Mouse (Mus musculus) limb, embryonic 13.5 days (tissue): ENCODE measurements around the gene Sult1a1. TPM values are rescaled to one million over a fixed set of nuclear protein-coding genes. Genes with fewer than 3 reads are reported as not detected.

Source experiments
- ATAC-seq: fragments of 200-750 bp; cut with Nextera tagmentation; 2 replicates; pipeline ENCODE4 v1.8.0; 2017; ENCODE audit warnings: low read depth, moderate number of reproducible peaks, moderate TSS enrichment; ENCODE audit not compliant: low FRiP score
- H3K27ac ChIP-seq: fragments of 300-500 bp; sonication (generic); 2 replicates; pipeline ENCODE4 v1.5.1; 2015; ENCODE audit warnings: inconsistent platforms, mild to moderate bottlenecking, moderate library complexity
- H3K27me3 ChIP-seq: fragments of 300-500 bp; sonication (generic); 2 replicates; pipeline ENCODE4 v1.6.1; 2015; ENCODE audit warnings: mild to moderate bottlenecking, inconsistent platforms
- H3K36me3 ChIP-seq: fragments of 300-500 bp; sonication (generic); 2 replicates; pipeline ENCODE4 v1.6.1; 2015; ENCODE audit warnings: inconsistent platforms, mild to moderate bottlenecking, moderate library complexity
- H3K4me1 ChIP-seq: fragments of 300-500 bp; sonication (generic); 2 replicates; pipeline ENCODE4 v1.6.1; 2015; ENCODE audit warnings: inconsistent platforms
- H3K4me2 ChIP-seq: fragments of 300-500 bp; sonication (generic); replicated peaks from 2 replicates; pipeline ENCODE4 v1.6.1; 2015; ENCODE audit warnings: inconsistent platforms, mild to moderate bottlenecking, moderate library complexity
- H3K4me3 ChIP-seq: fragments of 300-500 bp; sonication (generic); 2 replicates; pipeline ENCODE4 v1.5.1; 2015; ENCODE audit warnings: moderate library complexity, mild to moderate bottlenecking, inconsistent platforms
- H3K9ac ChIP-seq: fragments of 300-500 bp; sonication (generic); 2 replicates; pipeline ENCODE4 v1.6.1; 2015; ENCODE audit warnings: mild to moderate bottlenecking, inconsistent platforms
- H3K9me3 ChIP-seq: fragments of 300-500 bp; sonication (generic); 2 replicates; pipeline ENCODE4 v1.6.1; 2016; ENCODE audit warnings: inconsistent platforms
- WGBS: fragments of 180-500 bp; shearing (Covaris S2); methylation state at CpG from one replicate; pipeline ENCODE4 v1.1.7; 2015; 5-methylcytosine and 5-hydroxymethylcytosine counted together
- polyA plus RNA-seq: library from polyadenylated mRNA; unstranded; fragments of >200 nt; fragmentation: Nextera tagmentation; extraction: Ambion mirVana; gene quantifications from 2 replicates; pipeline ENCODE4 v1.2.1, GENCODE M21; 2015

The Sult1a1 gene
- polyA plus RNA-seq, 1 experiment from 2014 or later, result 4.6 TPM

DNA sequence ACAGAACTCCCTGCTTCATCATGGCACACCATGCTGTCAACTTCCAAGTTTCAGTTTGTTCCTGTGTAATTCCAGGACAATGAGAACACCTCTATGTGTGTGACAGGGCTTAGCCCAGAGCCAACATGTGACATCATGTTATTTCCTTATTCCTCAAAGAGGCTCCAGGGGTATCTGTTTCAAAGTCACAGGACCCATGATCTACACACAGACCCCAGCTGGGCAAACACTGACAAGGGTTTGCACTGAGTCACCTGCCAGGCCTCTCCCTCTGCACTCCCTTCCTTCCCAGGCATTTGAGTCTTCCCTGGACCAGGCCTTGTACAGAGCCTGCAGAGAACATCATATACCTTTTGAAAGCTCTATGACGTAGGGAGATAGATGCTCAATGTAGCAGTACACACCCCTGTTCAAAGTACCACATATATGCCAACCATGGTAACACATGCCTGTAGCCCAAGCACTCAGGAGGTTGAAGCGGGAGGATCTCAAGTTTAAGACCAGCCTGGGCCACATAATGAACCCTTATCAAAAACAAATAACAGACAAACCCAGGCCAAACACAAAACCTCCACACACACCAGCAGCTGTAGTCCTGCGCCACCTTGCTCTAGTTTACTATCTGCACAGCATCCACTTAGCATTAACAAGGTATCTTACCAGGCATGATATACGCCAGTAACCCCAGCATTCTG lies 45.3 kb downstream of the Sult1a1 start, which contains the start of gene Nupr1:
Nupr1 (minus strand) TSS at position 38 of the 695 bp plus-strand sequence.
- Histone ChIP-seq H3K4me2 (no peak within 1 kb of the TSS), H3K4me1 (peaks cover 17% of the 10 kb centered on the region), H3K36me3 (no peaks in the 10 kb centered on the region), H3K4me3 (no peak within 1 kb of the TSS), H3K9ac (no peak within 1 kb of the TSS), H3K27ac (no peak within 1 kb of the TSS), H3K27me3 (no peaks in the 10 kb centered on the region), H3K9me3 (no peaks in the 10 kb centered on the region)
- WGBS, result 95% methylated on average over 4 of the region's 4 CpGs
- ATAC-seq, result no peak

DNA sequence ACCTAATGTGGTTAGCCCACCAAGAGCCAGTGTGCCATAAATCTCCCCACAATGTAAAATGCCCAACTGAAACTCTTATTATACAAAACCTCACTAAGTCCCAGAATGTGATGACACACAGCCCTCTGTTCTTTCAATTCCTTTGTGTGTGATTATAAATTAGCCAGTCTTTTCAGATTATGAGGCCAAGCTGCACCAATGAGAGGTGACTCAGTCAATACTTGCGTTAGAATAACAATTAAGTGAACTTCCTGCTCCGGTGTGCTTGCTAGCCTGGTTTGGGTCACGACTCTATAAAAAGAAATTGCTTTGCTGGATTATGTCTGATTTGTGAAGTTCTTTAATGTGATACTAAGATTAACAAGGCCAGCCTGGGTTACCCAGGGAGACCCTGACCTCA lies 46.3 kb downstream of the Sult1a1 start:
- H3K36me3 ChIP-seq, result no peaks in the 10 kb centered on the region
- H3K4me1 ChIP-seq, result peaks cover 26% of the 10 kb centered on the region
- no peak for ATAC-seq
- H3K4me2 ChIP-seq, result no peak overlapping the region
- 29% methylated on average over 3 of the region's 3 CpGs for WGBS
- no peak overlapping the region for H3K4me3 ChIP-seq
- no peaks in the 10 kb centered on the region for H3K27me3 ChIP-seq
- no peaks in the 10 kb centered on the region for H3K9me3 ChIP-seq
- H3K27ac ChIP-seq, result no peak overlapping the region
- no peak overlapping the region for H3K9ac ChIP-seq

- no peak overlapping the region for H3K4me3 ChIP-seq
- ATAC-seq, result no peak
- H3K9ac ChIP-seq, result peak overlapping the region; percentile 4; the same call in 1 of the 2 replicates
- H3K27ac ChIP-seq, result no peak overlapping the region
- 40% methylated on average over 6 of the region's 6 CpGs for WGBS
- H3K27me3 ChIP-seq, result no peaks in the 10 kb centered on the region
- H3K9me3 ChIP-seq, result no peaks in the 10 kb centered on the region
- peaks cover 10% of the 10 kb centered on the region; the same call in 1 of the 2 replicates for H3K4me1 ChIP-seq
- H3K36me3 ChIP-seq, result no peaks in the 10 kb centered on the region
- H3K4me2 ChIP-seq, result no peak overlapping the region
These were observed 48.1 kb downstream of the Sult1a1 start for GRCm38 (mm10) chr7:126628111-126628510.

GRCm38 (mm10) chr7:126625807-126626600 lies 50.2 kb downstream of the Sult1a1 start:
- H3K9me3 ChIP-seq, result no peaks in the 10 kb centered on the region
- peaks cover 16% of the 10 kb centered on the region for H3K4me1 ChIP-seq
- no peak overlapping the region for H3K27ac ChIP-seq
- ATAC-seq, result no peak
- H3K4me2 ChIP-seq, result no peak overlapping the region
- H3K27me3 ChIP-seq, result no peaks in the 10 kb centered on the region
- H3K4me3 ChIP-seq, result no peak overlapping the region
- 86% methylated on average over 3 of the region's 3 CpGs for WGBS
- no peak overlapping the region for H3K9ac ChIP-seq
- H3K36me3 ChIP-seq, result no peaks in the 10 kb centered on the region

DNA sequence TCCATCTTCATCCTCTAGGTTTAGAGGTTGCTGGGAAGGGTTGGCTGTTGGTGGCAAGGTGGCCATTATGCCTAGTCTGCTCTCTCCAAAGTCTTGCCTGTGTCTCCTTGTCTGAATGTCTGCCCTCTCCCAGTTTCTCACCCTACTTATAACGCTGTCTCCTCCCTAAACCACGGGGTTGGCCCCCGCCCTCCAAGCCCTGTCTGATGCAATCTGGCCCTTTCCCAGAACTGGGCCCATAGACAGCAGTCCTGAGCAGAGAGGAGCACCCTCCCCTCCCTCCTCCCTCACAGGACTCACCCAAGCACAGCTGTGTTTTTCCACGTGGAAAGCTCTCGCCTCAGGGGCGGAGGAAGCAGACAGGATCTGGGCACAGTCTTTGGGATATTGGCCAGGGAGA lies 50.9 kb downstream of the Sult1a1 start:
- H3K4me1 ChIP-seq, result peaks cover 16% of the 10 kb centered on the region
- H3K27ac ChIP-seq, result no peak overlapping the region
- 39% methylated on average over 6 of the region's 6 CpGs for WGBS
- H3K4me2 ChIP-seq, result no peak overlapping the region
- no peak overlapping the region for H3K4me3 ChIP-seq
- H3K9me3 ChIP-seq, result no peaks in the 10 kb centered on the region
- no peak for ATAC-seq
- H3K27me3 ChIP-seq, result no peaks in the 10 kb centered on the region
- H3K36me3 ChIP-seq, result no peaks in the 10 kb centered on the region
- H3K9ac ChIP-seq, result no peak overlapping the region

DNA sequence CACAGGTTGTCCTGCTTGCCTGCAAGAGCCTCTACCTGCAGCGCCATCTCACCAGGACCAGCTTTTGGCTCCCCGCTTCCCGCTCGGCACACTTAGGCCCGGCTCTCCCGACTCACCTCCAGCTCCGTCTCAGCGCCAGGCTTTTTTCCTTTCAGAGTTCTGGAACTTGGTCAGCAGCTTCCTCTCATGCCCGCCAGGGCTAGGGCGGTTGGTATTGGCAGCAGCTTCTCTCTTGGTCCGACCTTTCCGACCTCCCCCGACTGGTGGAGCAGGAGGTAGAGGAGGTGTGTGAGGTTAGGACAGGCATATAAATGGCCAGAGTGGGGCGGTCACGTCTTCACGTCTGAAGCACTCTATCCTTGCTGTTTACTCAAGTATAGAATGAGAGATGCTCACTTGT lies 51.5 kb downstream of the Sult1a1 start:
- Histone ChIP-seq H3K4me3 (no peak overlapping the region), H3K9me3 (no peaks in the 10 kb centered on the region), H3K4me1 (peaks cover 16% of the 10 kb centered on the region), H3K36me3 (no peaks in the 10 kb centered on the region), H3K9ac (no peak overlapping the region), H3K4me2 (no peak overlapping the region), H3K27ac (no peak overlapping the region), H3K27me3 (no peaks in the 10 kb centered on the region)
- no peak for ATAC-seq
- WGBS, result 68% methylated on average over 16 of the region's 16 CpGs

DNA sequence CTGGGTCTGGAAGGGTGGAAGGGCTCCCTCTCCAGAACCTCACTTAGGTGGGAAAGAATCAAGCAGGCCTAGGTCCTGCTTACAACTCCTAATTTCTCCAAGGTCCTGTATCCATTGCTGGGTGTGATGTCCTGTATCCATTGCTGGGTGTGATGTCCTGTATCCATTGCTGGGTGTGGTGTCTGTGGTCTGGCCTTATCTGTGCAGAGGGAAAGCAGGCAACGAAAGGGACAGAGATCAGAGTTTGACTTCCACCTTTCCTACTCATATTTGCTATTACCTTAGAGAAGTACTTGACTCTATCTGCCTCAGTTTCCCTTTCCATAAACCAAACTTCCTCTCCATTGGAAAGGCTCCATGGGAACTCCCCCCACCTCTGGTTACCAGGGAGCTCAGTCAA lies 52.9 kb downstream of the Sult1a1 start:
- ATAC-seq, result no peak
- Histone ChIP-seq H3K9me3 (no peaks in the 10 kb centered on the region), H3K4me1 (peaks cover 16% of the 10 kb centered on the region), H3K27ac (no peak overlapping the region), H3K4me2 (no peak overlapping the region), H3K4me3 (no peak overlapping the region), H3K27me3 (no peaks in the 10 kb centered on the region), H3K36me3 (no peaks in the 10 kb centered on the region), H3K9ac (no peak overlapping the region)
- 88% methylated on average over 1 of the region's 1 CpGs for WGBS

Other genes starting within 250 kb of the Sult1a1 start
- gene Rabep2, start 247.7 kb downstream of the Sult1a1 start, polyA plus RNA-seq, result 36.6 and 37.0 TPM in 2 replicates
- 90.2 and 93.8 TPM in 2 replicates for gene Atp2a1, start 213.3 kb downstream of the Sult1a1 start, polyA plus RNA-seq
- 56.6 and 61.4 TPM in 2 replicates for gene Sh2b1, start 201.0 kb downstream of the Sult1a1 start, polyA plus RNA-seq
- 135 and 137 TPM in 2 replicates for gene Tufm, start 189.1 kb downstream of the Sult1a1 start, polyA plus RNA-seq
- 49.9 and 51.8 TPM in 2 replicates for gene Atxn2l, start 173.0 kb downstream of the Sult1a1 start, polyA plus RNA-seq
- gene Eif3c, start 110.0 kb downstream of the Sult1a1 start, polyA plus RNA-seq, result 207 and 208 TPM in 2 replicates
- gene Apobr, start 91.5 kb downstream of the Sult1a1 start, polyA plus RNA-seq, result 0.71 and 0.72 TPM in 2 replicates
- 38.6 and 38.7 TPM in 2 replicates for gene Cln3, start 90.6 kb downstream of the Sult1a1 start, polyA plus RNA-seq
- not detected in 2 replicates for gene Il27, start 81.5 kb downstream of the Sult1a1 start, polyA plus RNA-seq
- gene Nupr1, start 45.6 kb downstream of the Sult1a1 start, polyA plus RNA-seq, result 3.5 and 4.7 TPM in 2 replicates
- gene Sgf29, start 27.1 kb downstream of the Sult1a1 start, polyA plus RNA-seq, result 56.8 and 63.8 TPM in 2 replicates
- gene Bola2, start 19.0 kb upstream of the Sult1a1 start, polyA plus RNA-seq, result 134 and 138 TPM in 2 replicates
- gene Slx1b, start 19.4 kb upstream of the Sult1a1 start, polyA plus RNA-seq, result 15.2 and 15.9 TPM in 2 replicates
- 34.1 and 36.6 TPM in 2 replicates for gene Coro1a, start 31.4 kb upstream of the Sult1a1 start, polyA plus RNA-seq
- gene Mapk3, start 83.2 kb upstream of the Sult1a1 start, polyA plus RNA-seq, result 49.6 and 50.3 TPM in 2 replicates
- 1.7 and 2.1 TPM in 2 replicates for gene Gdpd3, start 89.9 kb upstream of the Sult1a1 start, polyA plus RNA-seq
- 114 and 121 TPM in 2 replicates for gene Ypel3, start 100.5 kb upstream of the Sult1a1 start, polyA plus RNA-seq
- gene Tbx6, start 105.1 kb upstream of the Sult1a1 start, polyA plus RNA-seq, result 0.53 and 0.64 TPM in 2 replicates
- gene Ppp4c, start 116.1 kb upstream of the Sult1a1 start, polyA plus RNA-seq, result 287 and 322 TPM in 2 replicates
- 0.18 and 0.52 TPM in 2 replicates for gene Fam57b, start 121.2 kb upstream of the Sult1a1 start, polyA plus RNA-seq
- gene 4930451I11Rik, start 155.2 kb upstream of the Sult1a1 start, polyA plus RNA-seq, result not detected in 2 replicates
- 1.5 and 1.9 TPM in 2 replicates for gene Doc2a, start 171.0 kb upstream of the Sult1a1 start, polyA plus RNA-seq
- gene Hirip3, start 185.5 kb upstream of the Sult1a1 start, polyA plus RNA-seq, result 39.8 and 48.3 TPM in 2 replicates
- gene Ino80e, start 185.9 kb upstream of the Sult1a1 start, polyA plus RNA-seq, result 96.8 and 108 TPM in 2 replicates
- gene Taok2, start 208.3 kb upstream of the Sult1a1 start, polyA plus RNA-seq, result 54.4 and 57.2 TPM in 2 replicates
- 24.5 and 27.0 TPM in 2 replicates for gene Tmem219, start 246.5 kb upstream of the Sult1a1 start, polyA plus RNA-seq